Mouse (Mus musculus): Measurements from ENCODE around the gene Gm20388. TPM values are rescaled to one million over a fixed set of nuclear protein-coding genes. Genes with fewer than 3 reads are reported as not detected.

Gene Gm20388
- total RNA-seq, 2 experiments from 2014 or later: 18.5 to 23.8 TPM

- ATAC-seq (replicated peaks; ENCODE audit: poor library complexity, severe bottlenecking): peak; percentile 62
Observed at GRCm38 (mm10) chr8:124346852-124347523, 4436.3 kb downstream of the Gm20388 start.

- no peak for ATAC-seq (replicated peaks; ENCODE audit: poor library complexity, severe bottlenecking)
Observed at GRCm38 (mm10) chr8:124348087-124348486, 4437.4 kb downstream of the Gm20388 start.

- ATAC-seq (replicated peaks; ENCODE audit: poor library complexity, severe bottlenecking): peak; percentile 79
Observed at GRCm38 (mm10) chr8:124349663-124350062, 4439.0 kb downstream of the Gm20388 start.

GRCm38 (mm10) chr8:124351636-124352035 lies 4441.0 kb downstream of the Gm20388 start:
- no peak for ATAC-seq (replicated peaks; ENCODE audit: poor library complexity, severe bottlenecking)

GRCm38 (mm10) chr8:124360911-124361310 lies 4450.3 kb downstream of the Gm20388 start:
- no peak for ATAC-seq (replicated peaks; ENCODE audit: poor library complexity, severe bottlenecking)

GRCm38 (mm10) chr8:124361773-124362427 lies 4451.3 kb downstream of the Gm20388 start:
- ATAC-seq (replicated peaks; ENCODE audit: poor library complexity, severe bottlenecking): no peak

- ATAC-seq (replicated peaks; ENCODE audit: poor library complexity, severe bottlenecking): no peak
Observed at GRCm38 (mm10) chr8:124362589-124362988, 4451.9 kb downstream of the Gm20388 start.

- no peak for ATAC-seq (replicated peaks; ENCODE audit: poor library complexity, severe bottlenecking)
Observed at GRCm38 (mm10) chr8:124363337-124363736, 4452.7 kb downstream of the Gm20388 start.

- peak; percentile 92 for ATAC-seq (replicated peaks; ENCODE audit: poor library complexity, severe bottlenecking)
Observed at GRCm38 (mm10) chr8:124368213-124368612, 4457.6 kb downstream of the Gm20388 start.

GRCm38 (mm10) chr8:124370422-124371183 lies 4460.0 kb downstream of the Gm20388 start:
- ATAC-seq (replicated peaks; ENCODE audit: poor library complexity, severe bottlenecking): no peak

GRCm38 (mm10) chr8:124371410-124372123 lies 4460.9 kb downstream of the Gm20388 start:
- ATAC-seq (replicated peaks; ENCODE audit: poor library complexity, severe bottlenecking): no peak

GRCm38 (mm10) chr8:124373753-124374152 lies 4463.1 kb downstream of the Gm20388 start:
- no peak for ATAC-seq (replicated peaks; ENCODE audit: poor library complexity, severe bottlenecking)

GRCm38 (mm10) chr8:124375168-124375567 lies 4464.5 kb downstream of the Gm20388 start:
- 0 out of 2 replicates have a peak, but pooled peaks have one; percentile 5 for ATAC-seq (replicated peaks; ENCODE audit: poor library complexity, severe bottlenecking)

GRCm38 (mm10) chr8:124375727-124376126 lies 4465.1 kb downstream of the Gm20388 start:
- ATAC-seq (replicated peaks; ENCODE audit: poor library complexity, severe bottlenecking): no peak

- no peak for ATAC-seq (replicated peaks; ENCODE audit: poor library complexity, severe bottlenecking)
Observed at GRCm38 (mm10) chr8:124376406-124376805, 4465.8 kb downstream of the Gm20388 start.

GRCm38 (mm10) chr8:124379289-124379688 lies 4468.6 kb downstream of the Gm20388 start:
- ATAC-seq (replicated peaks; ENCODE audit: poor library complexity, severe bottlenecking): no peak

- ATAC-seq (replicated peaks; ENCODE audit: poor library complexity, severe bottlenecking): no peak
Observed at GRCm38 (mm10) chr8:124382235-124382634, 4471.6 kb downstream of the Gm20388 start.

- no peak for ATAC-seq (replicated peaks; ENCODE audit: poor library complexity, severe bottlenecking)
Observed at GRCm38 (mm10) chr8:124384336-124384735, 4473.7 kb downstream of the Gm20388 start.

- no peak for ATAC-seq (replicated peaks; ENCODE audit: poor library complexity, severe bottlenecking)
Observed at GRCm38 (mm10) chr8:124386225-124386899, 4475.7 kb downstream of the Gm20388 start.

GRCm38 (mm10) chr8:124389495-124389894 lies 4478.9 kb downstream of the Gm20388 start:
- no peak for ATAC-seq (replicated peaks; ENCODE audit: poor library complexity, severe bottlenecking)
